Mouse (Mus musculus): ENCODE data around the gene BC052040. TPM values are rescaled to one million over a fixed set of nuclear protein-coding genes. Genes with fewer than 3 reads are reported as not detected.

BC052040 gene
- polyA plus RNA-seq, 1 experiment from 2014 or later = 15.7 TPM

- Histone ChIP-seq H3K9me3 (ENCODE audit: control insufficient read depth, low read length) (no peaks in the 10 kb centered on the region), H3K27me3 (ENCODE audit: control insufficient read depth, insufficient read depth, low read length) (no peaks in the 10 kb centered on the region), H3K4me2 (ENCODE audit: low read length) (no peak overlapping the region), H3K36me3 (ENCODE audit: control insufficient read depth, insufficient read depth, low read length) (no peaks in the 10 kb centered on the region), H3K9ac (replicated peaks; ENCODE audit: low read length) (no peak overlapping the region), H3K4me3 (replicated peaks; ENCODE audit: low read depth, low read length) (no peak overlapping the region), H3K4me1 (ENCODE audit: control insufficient read depth, insufficient read depth, low read length) (no peaks in the 10 kb centered on the region), H3K27ac (replicated peaks; ENCODE audit: low read depth, low read length) (no peak overlapping the region)
- ATAC-seq (ENCODE audit: low FRiP score, low TSS enrichment) = no peak
- 90% methylated on average over 7 of the region's 7 CpGs for WGBS
- no peak for DNase-seq
Observed at GRCm38 (mm10) chr2:115742061-115742460, 160.5 kb downstream of the BC052040 start.

DNA sequence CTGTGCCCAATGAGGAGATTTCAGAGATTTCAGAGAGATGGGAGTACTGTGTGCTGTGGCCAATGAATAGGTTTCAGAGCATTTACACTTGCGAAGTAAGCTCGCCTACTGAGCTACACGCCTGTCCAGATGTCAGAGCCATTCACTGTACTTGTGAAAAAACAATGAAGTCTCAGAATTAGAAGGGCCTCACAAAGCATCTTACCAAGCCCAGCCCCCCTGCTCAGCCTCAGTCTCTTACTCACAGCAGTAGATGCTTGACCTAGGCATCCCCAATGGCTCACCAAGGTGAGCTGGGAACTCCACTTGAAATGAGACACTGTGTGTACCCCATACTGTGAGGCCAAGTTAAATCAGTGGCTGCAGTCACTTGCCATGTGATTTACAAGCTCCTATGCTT is 166.1 kb downstream of the BC052040 start:
- ATAC-seq (ENCODE audit: low FRiP score, low TSS enrichment) = no peak
- Histone ChIP-seq H3K4me1 (ENCODE audit: control insufficient read depth, insufficient read depth, low read length) (no peaks in the 10 kb centered on the region), H3K9ac (replicated peaks; ENCODE audit: low read length) (no peak overlapping the region), H3K4me3 (replicated peaks; ENCODE audit: low read depth, low read length) (no peak overlapping the region), H3K27ac (replicated peaks; ENCODE audit: low read depth, low read length) (no peak overlapping the region), H3K27me3 (ENCODE audit: control insufficient read depth, insufficient read depth, low read length) (no peaks in the 10 kb centered on the region), H3K36me3 (ENCODE audit: control insufficient read depth, insufficient read depth, low read length) (no peaks in the 10 kb centered on the region), H3K9me3 (ENCODE audit: control insufficient read depth, low read length) (no peaks in the 10 kb centered on the region), H3K4me2 (ENCODE audit: low read length) (no peak overlapping the region)
- no peak for DNase-seq
- WGBS = 61% methylated on average over 3 of the region's 3 CpGs

DNA sequence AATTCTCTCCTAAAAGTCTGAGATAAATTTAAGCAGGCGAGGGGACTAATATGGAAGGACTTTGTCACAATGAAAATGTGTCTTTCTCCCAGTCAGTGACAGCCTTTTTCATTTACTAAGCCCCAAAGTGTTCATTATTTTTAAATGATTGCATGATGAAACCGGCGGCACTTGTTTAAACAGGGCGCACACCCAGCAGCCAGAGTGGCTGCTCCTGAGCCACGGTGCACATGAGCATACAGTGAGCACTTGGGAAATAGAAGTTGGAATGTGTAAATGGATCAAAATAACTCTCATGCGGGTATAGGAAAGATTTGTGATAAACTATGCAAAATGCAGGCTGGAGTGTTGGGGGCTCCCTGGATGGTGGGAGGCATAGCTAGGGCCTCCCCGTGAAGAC is 169.7 kb downstream of the BC052040 start:
- no peak overlapping the region for H3K4me2 ChIP-seq (ENCODE audit: low read length)
- no peaks in the 10 kb centered on the region for H3K9me3 ChIP-seq (ENCODE audit: control insufficient read depth, low read length)
- no peak overlapping the region for H3K27ac ChIP-seq (replicated peaks; ENCODE audit: low read depth, low read length)
- no peaks in the 10 kb centered on the region for H3K27me3 ChIP-seq (ENCODE audit: control insufficient read depth, insufficient read depth, low read length)
- no peaks in the 10 kb centered on the region for H3K4me1 ChIP-seq (ENCODE audit: control insufficient read depth, insufficient read depth, low read length)
- H3K36me3 ChIP-seq (ENCODE audit: control insufficient read depth, insufficient read depth, low read length) = no peaks in the 10 kb centered on the region
- no peak overlapping the region for H3K4me3 ChIP-seq (replicated peaks; ENCODE audit: low read depth, low read length)
- DNase-seq = no peak
- WGBS = 80% methylated on average over 7 of the region's 7 CpGs
- no peak overlapping the region for H3K9ac ChIP-seq (replicated peaks; ENCODE audit: low read length)
- ATAC-seq (ENCODE audit: low FRiP score, low TSS enrichment) = no peak; the same call in 1 of the 2 replicates

GRCm38 (mm10) chr2:115757685-115758084 is 176.2 kb downstream of the BC052040 start:
- Histone ChIP-seq H3K4me3 (replicated peaks; ENCODE audit: low read depth, low read length) (no peak overlapping the region), H3K36me3 (ENCODE audit: control insufficient read depth, insufficient read depth, low read length) (no peaks in the 10 kb centered on the region), H3K4me1 (ENCODE audit: control insufficient read depth, insufficient read depth, low read length) (no peaks in the 10 kb centered on the region), H3K4me2 (ENCODE audit: low read length) (no peak overlapping the region), H3K27me3 (ENCODE audit: control insufficient read depth, insufficient read depth, low read length) (no peaks in the 10 kb centered on the region), H3K27ac (replicated peaks; ENCODE audit: low read depth, low read length) (no peak overlapping the region), H3K9ac (replicated peaks; ENCODE audit: low read length) (no peak overlapping the region), H3K9me3 (ENCODE audit: control insufficient read depth, low read length) (no peaks in the 10 kb centered on the region)
- 73% methylated on average over 6 of the region's 6 CpGs for WGBS
- no peak for ATAC-seq (ENCODE audit: low FRiP score, low TSS enrichment)
- no peak for DNase-seq

DNA sequence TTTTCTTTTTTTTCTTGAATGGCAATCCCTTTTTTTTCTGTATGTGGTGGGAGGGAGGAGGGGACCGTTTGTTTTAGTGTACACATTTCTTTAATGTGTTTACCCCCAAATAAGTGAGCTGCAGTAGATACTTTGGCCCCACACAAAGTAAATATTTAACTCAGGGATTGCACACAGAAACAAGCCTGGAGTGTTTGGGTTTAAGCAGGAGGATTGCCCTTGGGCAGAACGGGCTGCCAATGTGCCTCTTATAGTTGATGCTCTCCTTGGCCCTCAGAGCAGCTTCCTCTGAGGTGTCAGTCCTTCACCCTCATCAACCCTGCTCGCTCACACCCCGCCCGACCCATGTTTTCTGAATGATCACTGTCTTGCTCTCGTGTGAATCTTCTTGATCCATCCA is 177.0 kb downstream of the BC052040 start:
- Histone ChIP-seq H3K27me3 (ENCODE audit: control insufficient read depth, insufficient read depth, low read length) (no peaks in the 10 kb centered on the region), H3K4me2 (ENCODE audit: low read length) (no peak overlapping the region), H3K4me3 (replicated peaks; ENCODE audit: low read depth, low read length) (no peak overlapping the region), H3K4me1 (ENCODE audit: control insufficient read depth, insufficient read depth, low read length) (no peaks in the 10 kb centered on the region), H3K36me3 (ENCODE audit: control insufficient read depth, insufficient read depth, low read length) (no peaks in the 10 kb centered on the region), H3K9me3 (ENCODE audit: control insufficient read depth, low read length) (no peaks in the 10 kb centered on the region), H3K9ac (replicated peaks; ENCODE audit: low read length) (no peak overlapping the region), H3K27ac (replicated peaks; ENCODE audit: low read depth, low read length) (no peak overlapping the region)
- DNase-seq = no peak
- ATAC-seq (ENCODE audit: low FRiP score, low TSS enrichment) = no peak
- 90% methylated on average over 6 of the region's 6 CpGs for WGBS

DNA sequence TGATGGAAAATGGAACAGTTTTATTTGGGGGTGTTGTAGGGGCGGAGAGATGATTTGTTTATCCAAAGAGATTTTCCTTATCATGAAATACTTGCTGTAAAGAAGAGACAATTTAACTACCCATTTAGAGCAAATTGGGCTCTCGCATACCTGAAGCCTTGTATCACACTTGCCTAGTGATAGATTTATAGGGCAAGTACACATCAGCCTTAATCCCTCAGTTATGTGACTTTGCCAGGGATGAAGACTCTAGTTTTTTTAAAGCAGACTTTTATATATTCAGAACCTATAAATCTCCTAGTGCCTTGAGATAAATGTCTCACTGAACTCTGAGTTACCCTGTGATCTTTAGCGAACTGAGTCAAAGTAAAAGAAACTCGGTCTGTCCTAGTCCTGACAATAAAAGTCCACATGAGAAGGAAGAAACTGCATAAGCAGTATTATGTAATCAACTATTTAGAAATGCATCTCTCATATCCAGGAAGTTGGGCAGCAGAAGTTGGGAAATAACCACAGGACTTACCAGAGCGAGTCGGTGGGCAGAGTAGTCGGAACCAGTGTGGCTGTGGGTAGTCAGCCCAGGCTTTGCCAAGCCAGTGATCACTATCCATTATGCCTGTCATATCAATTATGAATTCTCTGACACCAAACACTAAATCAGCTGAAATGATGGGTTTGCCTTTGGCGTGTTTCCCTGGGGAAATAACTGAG is 183.2 kb downstream of the BC052040 start:
- no peak for ATAC-seq (ENCODE audit: low FRiP score, low TSS enrichment)
- Histone ChIP-seq H3K4me3 (replicated peaks; ENCODE audit: low read depth, low read length) (no peak overlapping the region), H3K4me1 (ENCODE audit: control insufficient read depth, insufficient read depth, low read length) (no peaks in the 10 kb centered on the region), H3K9ac (replicated peaks; ENCODE audit: low read length) (no peak overlapping the region), H3K36me3 (ENCODE audit: control insufficient read depth, insufficient read depth, low read length) (no peaks in the 10 kb centered on the region), H3K27ac (replicated peaks; ENCODE audit: low read depth, low read length) (no peak overlapping the region), H3K4me2 (ENCODE audit: low read length) (no peak overlapping the region), H3K27me3 (ENCODE audit: control insufficient read depth, insufficient read depth, low read length) (no peaks in the 10 kb centered on the region), H3K9me3 (ENCODE audit: control insufficient read depth, low read length) (no peaks in the 10 kb centered on the region)
- WGBS = 89% methylated on average over 8 of the region's 8 CpGs
- no peak for DNase-seq

DNA sequence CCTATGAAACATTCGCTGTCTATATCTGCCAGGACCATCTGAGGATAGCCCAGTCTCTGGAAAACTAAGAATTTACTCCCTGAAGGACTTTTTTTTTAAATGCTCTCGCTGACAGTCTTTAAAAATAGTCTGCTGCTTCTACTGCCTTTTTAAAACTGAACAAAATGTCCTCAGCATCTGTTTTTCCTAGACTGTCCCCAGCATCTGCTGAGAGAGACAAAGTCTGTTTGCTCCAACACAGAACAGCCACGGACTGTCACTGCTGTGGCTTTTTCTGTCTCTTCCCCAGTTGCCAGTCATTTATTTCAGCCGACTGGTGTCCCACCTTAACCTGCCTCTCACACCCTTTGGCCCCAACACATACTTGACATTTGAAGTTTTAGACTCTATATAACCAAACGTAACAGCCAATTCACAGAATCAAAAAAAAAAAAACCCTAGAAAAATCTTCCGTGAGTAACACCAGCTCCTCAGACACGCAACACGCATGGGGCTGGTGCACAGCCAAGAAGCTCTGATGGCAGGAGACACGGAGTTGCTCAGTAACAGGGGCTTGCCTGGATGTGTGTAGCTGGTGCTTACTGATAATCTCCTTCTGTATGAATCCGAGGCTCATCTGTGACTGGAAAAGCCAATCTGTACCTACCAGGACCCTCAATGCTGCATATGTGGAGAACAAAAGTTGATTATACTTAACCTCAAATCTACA is 188.2 kb downstream of the BC052040 start:
- no peaks in the 10 kb centered on the region for H3K9me3 ChIP-seq (ENCODE audit: control insufficient read depth, low read length)
- ATAC-seq (ENCODE audit: low FRiP score, low TSS enrichment) = no peak
- H3K4me1 ChIP-seq (ENCODE audit: control insufficient read depth, insufficient read depth, low read length) = no peaks in the 10 kb centered on the region
- H3K4me3 ChIP-seq (replicated peaks; ENCODE audit: low read depth, low read length) = no peak overlapping the region
- no peaks in the 10 kb centered on the region for H3K27me3 ChIP-seq (ENCODE audit: control insufficient read depth, insufficient read depth, low read length)
- no peak overlapping the region for H3K27ac ChIP-seq (replicated peaks; ENCODE audit: low read depth, low read length)
- DNase-seq = no peak
- H3K9ac ChIP-seq (replicated peaks; ENCODE audit: low read length) = no peak overlapping the region
- H3K4me2 ChIP-seq (ENCODE audit: low read length) = no peak overlapping the region
- no peaks in the 10 kb centered on the region for H3K36me3 ChIP-seq (ENCODE audit: control insufficient read depth, insufficient read depth, low read length)
- WGBS = 94% methylated on average over 10 of the region's 10 CpGs

- Histone ChIP-seq H3K4me3 (replicated peaks; ENCODE audit: low read depth, low read length) (no peak overlapping the region), H3K9me3 (ENCODE audit: control insufficient read depth, low read length) (no peaks in the 10 kb centered on the region), H3K27me3 (ENCODE audit: control insufficient read depth, insufficient read depth, low read length) (no peaks in the 10 kb centered on the region), H3K4me2 (ENCODE audit: low read length) (no peak overlapping the region), H3K9ac (replicated peaks; ENCODE audit: low read length) (no peak overlapping the region), H3K27ac (replicated peaks; ENCODE audit: low read depth, low read length) (no peak overlapping the region), H3K4me1 (ENCODE audit: control insufficient read depth, insufficient read depth, low read length) (no peaks in the 10 kb centered on the region), H3K36me3 (ENCODE audit: control insufficient read depth, insufficient read depth, low read length) (0 out of 2 replicates have a peak, but pooled peaks cover 5% of the 10 kb centered on the region)
- 81% methylated on average over 1 of the region's 1 CpGs for WGBS
- ATAC-seq (ENCODE audit: low FRiP score, low TSS enrichment) (no peak), DNase-seq (no peak)
Observed at GRCm38 (mm10) chr2:115772709-115773108, 191.2 kb downstream of the BC052040 start.

Data from midbrain, embryonic 14.5 days (tissue).